Mouse (Mus musculus): Measurements from ENCODE around the gene Olfr665.
"Not testable (repeated sequence)": the region's sequence is repeated elsewhere in the genome, so short reads cannot be mapped to it uniquely, and the experiment has no call there.

Olfr665 gene

GRCm38 (mm10) chr7:104877731-104878130 is at the start of gene Olfr665:
Gene Olfr665 (plus strand): TSS chr7:104878031.
- no peak for TF ChIP-seq GATA4 (IDR thresholded peaks at IDR 0.05; ENCODE audit: insufficient replicate concordance, low read length)

- TF ChIP-seq GATA4 (IDR thresholded peaks at IDR 0.05; ENCODE audit: insufficient replicate concordance, low read length) = no peak
Measured at GRCm38 (mm10) chr7:104842503-104842902, 35.3 kb upstream of the Olfr665 start, which contains the start of gene Usp17lb. Gene Usp17lb (minus strand): TSS chr7:104842603.

GRCm38 (mm10) chr7:104843731-104844287 is 34.0 kb upstream of the Olfr665 start:
- TF ChIP-seq GATA4 (IDR thresholded peaks at IDR 0.05; ENCODE audit: insufficient replicate concordance, low read length) = no peak

- TF ChIP-seq GATA4 (IDR thresholded peaks at IDR 0.05; ENCODE audit: insufficient replicate concordance, low read length) = no peak
Measured at GRCm38 (mm10) chr7:104855248-104855750, 22.5 kb upstream of the Olfr665 start.

GRCm38 (mm10) chr7:104856709-104857108 is 21.1 kb upstream of the Olfr665 start, which contains the start of gene Usp17la:
Gene Usp17la (plus strand): TSS chr7:104857009.
- not testable (repeated sequence) for TF ChIP-seq GATA4 (IDR thresholded peaks at IDR 0.05; ENCODE audit: insufficient replicate concordance, low read length)

- TF ChIP-seq GATA4 (IDR thresholded peaks at IDR 0.05; ENCODE audit: insufficient replicate concordance, low read length) = no peak
Measured at GRCm38 (mm10) chr7:104857683-104858082, 20.1 kb upstream of the Olfr665 start.

- TF ChIP-seq GATA4 (IDR thresholded peaks at IDR 0.05; ENCODE audit: insufficient replicate concordance, low read length) = no peak
Measured at GRCm38 (mm10) chr7:104861381-104861780, 16.4 kb upstream of the Olfr665 start.

- no peak for TF ChIP-seq GATA4 (IDR thresholded peaks at IDR 0.05; ENCODE audit: insufficient replicate concordance, low read length)
Measured at GRCm38 (mm10) chr7:104895852-104896251, 18.0 kb downstream of the Olfr665 start, which contains the start of gene Olfr666. Gene Olfr666 (minus strand): TSS chr7:104895952.

- TF ChIP-seq GATA4 (IDR thresholded peaks at IDR 0.05; ENCODE audit: insufficient replicate concordance, low read length) = no peak
Measured at GRCm38 (mm10) chr7:104921382-104921781, 43.6 kb downstream of the Olfr665 start, which contains the start of gene Olfr667. Gene Olfr667 (minus strand): TSS chr7:104921482.

- no peak for TF ChIP-seq GATA4 (IDR thresholded peaks at IDR 0.05; ENCODE audit: insufficient replicate concordance, low read length)
Measured at GRCm38 (mm10) chr7:104927957-104928356, 50.1 kb downstream of the Olfr665 start, which contains the start of gene Olfr668. Gene Olfr668 (minus strand): TSS chr7:104928057.
